9 mouse cellular contexts compared by ENCODE assay signal in genomic region chr17:34629796-34630603, GRCm38 (mm10). TPM values are rescaled to one million over a fixed set of nuclear protein-coding genes. Genes with fewer than 3 reads are reported as not detected.
A peak's percentile ranks its signal among the peaks of the same experiment; 100 is the strongest.
DNase-seq lines count a peak whose midpoint lies in the region; ATAC-seq and TF ChIP-seq lines count a peak whose summit lies in the region.
"Had no signal": no experiment of that assay in that cellular context is flagged by ENCODE, and none has a peak within 500 bp of the region (broad histone marks: within the 10 kb centered on the region; RNA-seq: fewer than 3 reads in every experiment).

No protein-coding gene starts in this region.

- H3K4me1 ChIP-seq in kidney, postnatal 0 days (replicated peaks; ENCODE audit: insufficient read depth, low read length) = peaks cover 43% of the 10 kb centered on the region
- H3K4me1 ChIP-seq in hindbrain, postnatal 0 days (ENCODE audit: insufficient read depth, low read length) = peaks cover 44% of the 10 kb centered on the region
- H3K4me1 ChIP-seq in olfactory bulb, adult 2 months (ENCODE audit: control insufficient read depth, insufficient read depth, low read length) = peaks cover 43% of the 10 kb centered on the region

- ATAC-seq in kidney, postnatal 0 days (replicated peaks; ENCODE audit: low FRiP score, low read depth) = no peak
- no peak for ATAC-seq in hindbrain, postnatal 0 days

- no peak for TF ChIP-seq POLR2A in olfactory bulb, adult 2 months (IDR thresholded peaks at IDR 0.05; ENCODE audit: insufficient read depth, low read depth, low read length)

- H3K4me2 ChIP-seq in kidney, postnatal 0 days (ENCODE audit: low read length) = peak overlapping the region; percentile 89
- H3K4me2 ChIP-seq in hindbrain, postnatal 0 days (ENCODE audit: low read depth, low read length) = peak overlapping the region; percentile 98

- no peak overlapping the region; the same call in 1 of the 2 replicates for H3K9ac ChIP-seq in kidney, postnatal 0 days (ENCODE audit: low read depth, low read length)
- peak overlapping the region; percentile 46; the same call in 1 of the 2 replicates for H3K9ac ChIP-seq in hindbrain, postnatal 0 days (replicated peaks; ENCODE audit: low read length)

- H3K4me3 ChIP-seq in kidney, postnatal 0 days (replicated peaks; ENCODE audit: low read depth, low read length) = 0 out of 2 replicates have a peak overlapping the region, but pooled peaks have one; percentile 9
- H3K4me3 ChIP-seq in hindbrain, postnatal 0 days (ENCODE audit: low read length) = peak overlapping the region; percentile 55
- H3K4me3 ChIP-seq in olfactory bulb, adult 2 months (ENCODE audit: insufficient read depth, low read depth, low read length) = peak overlapping the region; percentile 89

- H3K9me3 ChIP-seq in kidney, postnatal 0 days (replicated peaks; ENCODE audit: low read length) = no peaks in the 10 kb centered on the region
- H3K9me3 ChIP-seq in hindbrain, postnatal 0 days (ENCODE audit: low read length) = no peaks in the 10 kb centered on the region

- intact Hi-C loops in left cerebral cortex, postnatal 25 days (cut with DNase I) = loop anchor here (2.0 to 5.0 kb wide), 3 partner anchors 38 to 508 kb away; partner anchors contain the start of genes Brd2 and Pbx2

- H3K36me3 ChIP-seq in kidney, postnatal 0 days (ENCODE audit: insufficient read depth, low read length) = no peaks in the 10 kb centered on the region
- no peaks in the 10 kb centered on the region for H3K36me3 ChIP-seq in hindbrain, postnatal 0 days (ENCODE audit: insufficient read depth, low read length)

- WGBS in kidney, postnatal 0 days = 33% methylated on average over 12 of the region's 12 CpGs
- 17% methylated on average over 12 of the region's 12 CpGs for WGBS in hindbrain, postnatal 0 days
- WGBS in olfactory bulb, adult 2 months = 13% methylated on average over 12 of the region's 12 CpGs

- no peak overlapping the region for H3K27ac ChIP-seq in kidney, postnatal 0 days
- peak overlapping the region; percentile 20; the same call in 1 of the 2 replicates for H3K27ac ChIP-seq in hindbrain, postnatal 0 days
- H3K27ac ChIP-seq in olfactory bulb, adult 2 months (ENCODE audit: insufficient read depth, low read depth, low read length) = peak overlapping the region; percentile 50

- 0 out of 2 replicates have a peak, but pooled peaks cover 9% of the 10 kb centered on the region for H3K27me3 ChIP-seq in kidney, postnatal 0 days (ENCODE audit: insufficient read depth, low read length)
- no peaks in the 10 kb centered on the region for H3K27me3 ChIP-seq in hindbrain, postnatal 0 days (ENCODE audit: insufficient read depth, low read length)

- TF ChIP-seq CTCF in kidney, postnatal 0 days (IDR thresholded peaks at IDR 0.05; ENCODE audit: low read depth) = no peak
- no peak for TF ChIP-seq CTCF in hindbrain, postnatal 0 days (IDR thresholded peaks at IDR 0.05; ENCODE audit: low read depth)
- no peak for TF ChIP-seq CTCF in olfactory bulb, adult 2 months (IDR thresholded peaks at IDR 0.05; ENCODE audit: insufficient read depth, low read depth, low read length)

- no peak for DNase-seq in kidney, postnatal 0 days (ENCODE audit: low spot score)
- no peak for DNase-seq in kidney, adult 8-10 months
- DNase-seq in cerebellum, adult 9-11 months = peak; percentile 81
- DNase-seq in hindbrain, postnatal 0 days (ENCODE audit: low spot score) = no peak
- DNase-seq in retina, postnatal 1 day = no peak
- DNase-seq in left cerebral cortex, postnatal 25 days (ENCODE audit: low spot score in 2 of 2) = no peak
- DNase-seq in layer of hippocampus, adult 9-10 months (ENCODE audit: low spot score) = no peak

RNA-seq across cellular contexts. Expression of gene Prrt1, which starts 0.7 kb away (rescaled TPM):
- polyA plus RNA-seq in kidney, postnatal 0 days (2015; fragmentation: Nextera tagmentation; extraction: Ambion mirVana) = 0.36 and 0.55 TPM in 2 replicates
- 7.5 and 8.1 TPM in 2 replicates for total RNA-seq in hindbrain, postnatal 0 days (2014; rRNA removed)
- polyA plus RNA-seq in hindbrain, postnatal 0 days (2015; fragmentation: Nextera tagmentation; extraction: Ambion mirVana) = 7.3 and 7.9 TPM in 2 replicates
- not detected in 2 replicates for polyA plus RNA-seq in olfactory bulb, adult 2 months (2012; ENCODE audit: insufficient read depth, insufficient read length, low replicate concordance, missing spikeins)
- total RNA-seq in left cerebral cortex, postnatal 25 days (2021) = 100 to 1,000 TPM; 171 to 183 TPM
- polyA plus RNA-seq: liver, embryonic 16.5 days had no signal

RNA-seq across cellular contexts. Expression of gene Ppt2, which starts 1.7 kb away (rescaled TPM):
- 62.9 and 65.5 TPM in 2 replicates for polyA plus RNA-seq in kidney, postnatal 0 days (2015; fragmentation: Nextera tagmentation; extraction: Ambion mirVana)
- 33.6 and 42.3 TPM in 2 replicates for total RNA-seq in hindbrain, postnatal 0 days (2014; rRNA removed)
- polyA plus RNA-seq in hindbrain, postnatal 0 days (2015; fragmentation: Nextera tagmentation; extraction: Ambion mirVana) = 17.9 and 20.0 TPM in 2 replicates
- not detected in 2 replicates for polyA plus RNA-seq in olfactory bulb, adult 2 months (2012; ENCODE audit: insufficient read depth, insufficient read length, low replicate concordance, missing spikeins)
- 10 to 100 TPM; 45.8 to 46.4 TPM for total RNA-seq in left cerebral cortex, postnatal 25 days (2021)

RNA-seq across cellular contexts. Expression of gene Egfl8, which starts 14.2 kb away (rescaled TPM):
- 5.9 and 6.6 TPM in 2 replicates for polyA plus RNA-seq in kidney, postnatal 0 days (2015; fragmentation: Nextera tagmentation; extraction: Ambion mirVana)
- 3.5 and 5.9 TPM in 2 replicates for total RNA-seq in hindbrain, postnatal 0 days (2014; rRNA removed)
- 6.5 and 7.4 TPM in 2 replicates for polyA plus RNA-seq in hindbrain, postnatal 0 days (2015; fragmentation: Nextera tagmentation; extraction: Ambion mirVana)
- not detected in 2 replicates for polyA plus RNA-seq in olfactory bulb, adult 2 months (2012; ENCODE audit: insufficient read depth, insufficient read length, low replicate concordance, missing spikeins)
- 1 to 10 TPM; 3.9 to 5.1 TPM for total RNA-seq in left cerebral cortex, postnatal 25 days (2021)

RNA-seq across cellular contexts. Expression of gene Fkbpl, which starts 14.6 kb away (rescaled TPM):
- 16.4 and 18.6 TPM in 2 replicates for polyA plus RNA-seq in kidney, postnatal 0 days (2015; fragmentation: Nextera tagmentation; extraction: Ambion mirVana)
- 4.9 and 6.1 TPM in 2 replicates for total RNA-seq in hindbrain, postnatal 0 days (2014; rRNA removed)
- 10.4 and 11.8 TPM in 2 replicates for polyA plus RNA-seq in hindbrain, postnatal 0 days (2015; fragmentation: Nextera tagmentation; extraction: Ambion mirVana)
- not detected in 2 replicates for polyA plus RNA-seq in olfactory bulb, adult 2 months (2012; ENCODE audit: insufficient read depth, insufficient read length, low replicate concordance, missing spikeins)
- 10 to 100 TPM; 12.0 to 17.0 TPM for total RNA-seq in left cerebral cortex, postnatal 25 days (2021)

RNA-seq across cellular contexts. Expression of gene Atf6b, which starts 16.9 kb away (rescaled TPM):
- 62.0 and 65.8 TPM in 2 replicates for polyA plus RNA-seq in kidney, postnatal 0 days (2015; fragmentation: Nextera tagmentation; extraction: Ambion mirVana)
- 53.6 and 70.6 TPM in 2 replicates for total RNA-seq in hindbrain, postnatal 0 days (2014; rRNA removed)
- 74.2 and 78.2 TPM in 2 replicates for polyA plus RNA-seq in hindbrain, postnatal 0 days (2015; fragmentation: Nextera tagmentation; extraction: Ambion mirVana)
- polyA plus RNA-seq in olfactory bulb, adult 2 months (2012; ENCODE audit: insufficient read depth, insufficient read length, low replicate concordance, missing spikeins) = not detected in 2 replicates
- 10 to 100 TPM; 72.7 to 72.8 TPM for total RNA-seq in left cerebral cortex, postnatal 25 days (2021)

Comparison
In these comparisons a context has a peak if more than half of its experiments do, and no peak if none do; other contexts are left out.
1. H3K4me3 ChIP-seq: peak in every context shown above with its lines; median percentile 89 in olfactory bulb, adult 2 months; 55 in hindbrain, postnatal 0 days; 9 in kidney, postnatal 0 days.
2. RNA of gene Prrt1, which starts 0.7 kb away (polyA plus RNA-seq): not detected in olfactory bulb, adult 2 months; 7.3 to 7.9 TPM in hindbrain, postnatal 0 days and 0.36 to 0.55 TPM in kidney, postnatal 0 days; every median in the first group is over 10 times any median in the second.
3. RNA of gene Ppt2, which starts 1.7 kb away (polyA plus RNA-seq): 62.9 to 65.5 TPM in kidney, postnatal 0 days and 17.9 to 20.0 TPM in hindbrain, postnatal 0 days; not detected in olfactory bulb, adult 2 months; every median in the first group is over 10 times any median in the second.